Mouse (Mus musculus): ENCODE results near the gene Defa37. TPM values are rescaled to one million over a fixed set of nuclear protein-coding genes. Genes with fewer than 3 reads are reported as not detected.

The Defa37 gene
- total RNA-seq (2023), result not detected

DNA sequence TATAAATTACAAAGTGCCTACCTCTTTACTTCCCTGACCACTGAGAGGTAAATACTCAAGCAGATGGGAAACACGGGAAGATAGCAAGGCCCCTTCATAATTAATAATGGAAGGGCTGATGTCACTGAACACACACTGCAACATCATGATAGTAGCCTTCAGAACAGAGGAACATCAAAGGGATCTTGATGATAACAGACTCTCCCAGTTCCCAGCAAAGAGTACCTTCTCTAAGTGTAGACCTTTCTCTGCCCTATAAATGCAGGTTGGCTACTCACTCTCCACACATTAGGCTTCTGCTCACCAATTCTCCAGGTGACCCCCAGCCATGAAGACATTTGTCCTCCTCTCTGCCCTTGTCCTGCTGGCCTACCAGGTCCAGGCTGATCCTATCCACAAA lies at the start of gene Defa37:
TSS of gene Defa37 (plus strand) at position 301 of the 400 bp plus-strand sequence.

DNA sequence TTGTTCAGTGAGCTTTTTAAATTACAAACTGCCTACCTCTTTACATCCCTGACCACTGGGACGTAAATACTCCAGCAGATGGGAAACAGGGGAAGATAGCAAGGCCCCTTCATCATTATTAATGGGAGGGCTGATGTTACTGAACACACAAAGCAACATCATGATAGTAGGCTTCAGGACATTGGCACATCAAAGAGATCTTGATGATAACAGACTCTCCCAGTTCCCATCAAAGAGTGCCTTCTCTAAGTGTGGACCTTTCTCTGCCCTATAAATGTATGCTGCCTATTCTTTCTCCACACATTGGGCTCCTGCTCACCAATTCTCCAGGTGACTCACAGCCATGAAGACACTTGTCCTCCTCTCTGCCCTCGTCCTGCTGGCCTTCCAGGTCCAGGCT lies 36.5 kb upstream of the Defa37 start, which contains the start of gene Defa32:
TSS of gene Defa32 (plus strand) at position 301 of the 400 bp plus-strand sequence.

DNA sequence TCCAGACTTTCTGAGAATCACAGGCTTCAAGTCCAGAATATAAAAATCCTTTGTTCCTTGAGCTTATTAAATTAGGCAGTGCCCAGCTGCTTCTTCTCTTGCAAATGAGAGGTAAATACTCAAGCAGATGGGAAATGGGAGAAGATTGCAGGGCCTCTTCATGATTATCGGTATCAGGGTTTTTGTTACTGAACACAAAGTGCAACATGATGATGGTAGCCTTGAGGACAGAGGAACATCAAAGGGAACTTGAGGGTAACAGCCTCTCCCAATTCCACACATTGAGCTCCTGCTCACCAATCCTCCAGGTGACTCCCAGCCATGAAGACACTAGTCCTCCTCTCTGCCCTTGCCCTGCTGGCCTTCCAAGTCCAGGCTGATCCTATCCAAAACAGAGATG lies 17.5 kb downstream of the Defa37 start, which contains the start of gene Defa28:
TSS of gene Defa28 (plus strand) at position 301 of the 400 bp plus-strand sequence.

DNA sequence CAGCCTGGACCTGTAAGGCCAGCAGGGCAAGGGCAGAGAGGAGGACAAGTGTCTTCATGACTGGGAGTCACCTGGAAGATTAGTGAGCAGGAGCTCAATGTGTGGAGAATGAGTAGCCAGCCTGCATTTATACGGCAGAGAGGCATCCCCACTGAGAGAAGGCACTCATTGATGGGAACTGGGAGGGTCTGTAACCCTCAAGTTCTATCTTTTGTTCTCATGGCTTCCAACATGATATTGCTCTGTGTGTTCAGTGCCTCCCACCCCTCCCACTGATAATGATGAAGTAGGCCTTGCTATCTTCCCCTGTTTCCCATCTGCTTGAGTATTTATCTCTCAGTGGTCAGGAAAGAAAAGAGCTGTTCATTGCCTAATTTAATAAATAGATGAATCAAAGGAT lies 29.2 kb downstream of the Defa37 start, which contains the start of gene Gm7861:
TSS of gene Gm7861 (minus strand) at position 101 of the 400 bp plus-strand sequence.

Other genes starting within 250 kb of the Defa37 start
- gene Defa27, start 249.8 kb upstream of the Defa37 start, total RNA-seq (2023), result not detected
- not detected for gene Defa29, start 238.4 kb upstream of the Defa37 start, total RNA-seq (2023)
- gene Defa2, start 186.9 kb upstream of the Defa37 start, total RNA-seq (2023), result not detected
- gene Defa33, start 173.6 kb upstream of the Defa37 start, total RNA-seq (2023), result not detected
- gene Defa36, start 138.0 kb upstream of the Defa37 start, total RNA-seq (2023), result not detected
- not detected for gene Gm7849, start 108.8 kb upstream of the Defa37 start, total RNA-seq (2023)
- not detected for gene Defa20, start 56.1 kb upstream of the Defa37 start, total RNA-seq (2023)
- gene Defa32, start 36.4 kb upstream of the Defa37 start, total RNA-seq (2023), result not detected
- gene Defa28, start 17.6 kb downstream of the Defa37 start, total RNA-seq (2023), result not detected
- gene Gm7861, start 29.1 kb downstream of the Defa37 start, total RNA-seq (2023), result not detected
- gene Defa26, start 52.8 kb downstream of the Defa37 start, total RNA-seq (2023), result not detected
- not detected for gene Defa17, start 90.4 kb downstream of the Defa37 start, total RNA-seq (2023)
- not detected for gene Defa34, start 100.4 kb downstream of the Defa37 start, total RNA-seq (2023)
- gene AY761184, start 138.3 kb downstream of the Defa37 start, total RNA-seq (2023), result not detected
- not detected for gene Defa24, start 169.1 kb downstream of the Defa37 start, total RNA-seq (2023)

Measured in CD4-positive naive resting alpha-beta T cell, adult 76 days (primary cell).